In genomic region chr11:109014806-109015205, GRCm38 (mm10) we compare ENCODE assay signal across 22 mouse cellular contexts.
DNase-seq lines count a peak whose midpoint lies in the region; TF ChIP-seq lines count a peak whose summit lies in the region.
"Had no signal": no experiment of that assay in that cellular context is flagged by ENCODE, and none has a peak within 500 bp of the region (broad histone marks: within the 10 kb centered on the region; RNA-seq: fewer than 3 reads in every experiment).

No protein-coding gene starts in this region.

- intact Hi-C loops in heart, postnatal 10 days (cut with DNase I), result no loop called here

- no peak overlapping the region for H3K4me3 ChIP-seq in liver, adult 2 months (ENCODE audit: insufficient read depth, low read depth, low read length)
- no peak overlapping the region for H3K4me3 ChIP-seq in layer of hippocampus, adult 2 months
- H3K4me3 ChIP-seq: embryonic facial prominence, embryonic 13.5 days; forebrain, embryonic 15.5 days; hindbrain, embryonic 10.5 days; lung, embryonic 15.5 days; megakaryocyte, embryonic 14.5 days had no signal

- H3K9ac ChIP-seq in liver, adult 2 months (ENCODE audit: low read depth, low read length), result no peak overlapping the region
- H3K9ac ChIP-seq: embryonic facial prominence, embryonic 13.5 days; forebrain, embryonic 15.5 days; lung, embryonic 15.5 days had no signal

- no peaks in the 10 kb centered on the region for H3K36me3 ChIP-seq in liver, adult 2 months (ENCODE audit: control insufficient read depth, insufficient read depth, low read length)
- H3K36me3 ChIP-seq: embryonic facial prominence, embryonic 13.5 days; forebrain, embryonic 15.5 days; hindbrain, embryonic 10.5 days; lung, embryonic 15.5 days had no signal

- DNase-seq in liver, adult 2 months (ENCODE audit: extremely low read depth, low read depth, low spot score), result peak; percentile 69
- no peak for DNase-seq in liver
- DNase-seq in gastrocnemius, postnatal 10 days, result peak; percentile 27
- DNase-seq in heart, postnatal 10 days, result peak; percentile 67 to 73
- DNase-seq in lung, postnatal 14 days, result peak; percentile 40
- no peak for DNase-seq in layer of hippocampus, adult 2 months (ENCODE audit: low spot score in 2 of 2)
- no peak for DNase-seq in neural tube, embryonic 10.5 days (ENCODE audit: extremely low spot score, low spot score)
- DNase-seq: adrenal gland, adult 8-10 months; cerebellum, adult 11 months; cerebellum, postnatal 10 days; kidney, adult 11 months; kidney, postnatal 10 days; left cerebral cortex, postnatal 4 days; midbrain, embryonic 14.5 days; right cerebral cortex, postnatal 4 days; thymus, postnatal 14 days had no signal

- no peaks in the 10 kb centered on the region for H3K4me1 ChIP-seq in liver, adult 2 months (ENCODE audit: control insufficient read depth, insufficient read depth, low read length)
- H3K4me1 ChIP-seq: embryonic facial prominence, embryonic 13.5 days; forebrain, embryonic 15.5 days; hindbrain, embryonic 10.5 days; lung, embryonic 15.5 days; megakaryocyte, embryonic 14.5 days had no signal

- TF ChIP-seq POLR2A in liver, adult 2 months (IDR thresholded peaks at IDR 0.05; ENCODE audit: extremely low read depth, insufficient read depth, low read length), result no peak

- TF ChIP-seq CTCF in liver, adult 2 months (IDR thresholded peaks at IDR 0.05; ENCODE audit: low read depth, low read length), result no peak
- TF ChIP-seq CTCF in layer of hippocampus, adult 2 months (conservative IDR thresholded peaks at IDR 0.05), result no peak

- H3K27me3 ChIP-seq in liver, adult 2 months (ENCODE audit: control insufficient read depth, insufficient read depth, low read length), result no peaks in the 10 kb centered on the region
- H3K27me3 ChIP-seq: embryonic facial prominence, embryonic 13.5 days; forebrain, embryonic 15.5 days; lung, embryonic 15.5 days had no signal

- H3K79me2 ChIP-seq in liver, adult 2 months (ENCODE audit: control insufficient read depth, insufficient read depth, low read length), result no peaks in the 10 kb centered on the region

- no peak overlapping the region for H3K27ac ChIP-seq in liver, adult 2 months (replicated peaks; ENCODE audit: insufficient read depth, low read depth, low read length)
- no peak overlapping the region for H3K27ac ChIP-seq in layer of hippocampus, adult 2 months
- H3K27ac ChIP-seq: embryonic facial prominence, embryonic 13.5 days; forebrain, embryonic 15.5 days; hindbrain, embryonic 10.5 days; hindbrain, postnatal 0 days; lung, embryonic 15.5 days had no signal

- WGBS in liver, adult 2 months, result 25% methylated on average over 7 of the region's 7 CpGs

Comparison
In these comparisons a context has a peak if more than half of its experiments do, and no peak if none do; other contexts are left out.
1. DNase-seq: peak in liver, adult 2 months (single experiment), gastrocnemius, postnatal 10 days (single experiment), heart, postnatal 10 days (2 of 2) and lung, postnatal 14 days (single experiment); none in liver (single experiment), layer of hippocampus, adult 2 months (0 of 2) and neural tube, embryonic 10.5 days (single experiment).